Mouse (Mus musculus) embryonic facial prominence, embryonic 12.5 days (tissue): Measurements from ENCODE around the gene Scarf1. TPM values are rescaled to one million over a fixed set of nuclear protein-coding genes. Genes with fewer than 3 reads are reported as not detected.

Experiments
- ATAC-seq: fragments of 200-750 bp; cut with Nextera tagmentation; 2 replicates; pipeline ENCODE4 v1.8.0; 2017; ENCODE audit not compliant: insufficient number of reproducible peaks, insufficient read depth, low FRiP score, low TSS enrichment
- H3K27ac ChIP-seq: fragments of 300-500 bp; sonication (generic); 2 replicates; pipeline ENCODE4 v1.5.1; 2016; ENCODE audit warnings: mild to moderate bottlenecking
- H3K27me3 ChIP-seq: fragments of 300-500 bp; sonication (generic); 2 replicates; pipeline ENCODE4 v1.6.1; 2016; ENCODE audit warnings: mild to moderate bottlenecking, moderate library complexity
- H3K36me3 ChIP-seq: fragments of 300-500 bp; sonication (generic); 2 replicates; pipeline ENCODE4 v1.6.1; 2016; ENCODE audit warnings: mild to moderate bottlenecking
- H3K4me1 ChIP-seq: fragments of 300-500 bp; sonication (generic); 2 replicates; pipeline ENCODE4 v1.6.1; 2016
- H3K4me2 ChIP-seq: fragments of 300-500 bp; sonication (generic); replicated peaks from 2 replicates; pipeline ENCODE4 v1.6.1; 2016; ENCODE audit warnings: mild to moderate bottlenecking, moderate library complexity
- H3K4me3 ChIP-seq: fragments of 300-500 bp; sonication (generic); 2 replicates; pipeline ENCODE4 v1.5.1; 2016; ENCODE audit warnings: mild to moderate bottlenecking
- H3K9ac ChIP-seq: fragments of 300-500 bp; sonication (generic); 2 replicates; pipeline ENCODE4 v1.6.1; 2016; ENCODE audit warnings: mild to moderate bottlenecking, moderate library complexity
- H3K9me3 ChIP-seq: fragments of 300-500 bp; sonication (generic); 2 replicates; pipeline ENCODE4 v1.6.1; 2016; ENCODE audit warnings: mild to moderate bottlenecking, moderate library complexity
- WGBS: fragments of 180-500 bp; shearing (Covaris S2); methylation state at CpG from one replicate; pipeline ENCODE4 v1.1.7; 2016; 5-methylcytosine and 5-hydroxymethylcytosine counted together
- polyA plus RNA-seq: library from polyadenylated mRNA; unstranded; fragments of >200 nt; fragmentation: Nextera tagmentation; extraction: Ambion mirVana; gene quantifications from 2 replicates; pipeline ENCODE4 v1.2.1, GENCODE M21; 2016

Scarf1 gene
- polyA plus RNA-seq, 1 experiment from 2014 or later, result 7.0 TPM

DNA sequence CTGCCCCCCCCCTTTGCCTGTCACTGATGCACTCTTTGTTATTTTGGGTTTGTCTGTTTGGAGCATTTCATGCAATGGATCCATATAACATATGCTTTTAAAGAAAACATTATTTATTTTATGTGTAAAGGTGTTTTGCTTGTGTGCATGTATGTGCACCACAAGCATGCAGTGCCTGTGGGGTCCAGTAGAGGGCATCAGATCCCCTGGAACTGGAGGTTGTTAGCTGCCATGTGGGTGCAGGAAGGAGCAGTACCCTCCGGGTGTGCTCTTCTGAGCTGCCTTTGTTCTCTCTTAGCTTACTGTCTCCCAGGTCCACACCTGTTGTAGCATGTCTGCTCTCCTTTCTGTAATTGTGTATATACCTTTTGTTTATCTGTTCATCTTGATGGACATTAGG, 44.8 kb downstream of the Scarf1 start:
- Histone ChIP-seq H3K36me3 (no peaks in the 10 kb centered on the region), H3K4me2 (no peak overlapping the region), H3K9ac (no peak overlapping the region), H3K27ac (no peak overlapping the region), H3K27me3 (no peaks in the 10 kb centered on the region), H3K4me3 (no peak overlapping the region), H3K4me1 (peaks cover under 1% of the 10 kb centered on the region; the same call in 1 of the 2 replicates), H3K9me3 (no peaks in the 10 kb centered on the region)
- no peak for ATAC-seq
- 85% methylated on average over 1 of the region's 1 CpGs for WGBS

DNA sequence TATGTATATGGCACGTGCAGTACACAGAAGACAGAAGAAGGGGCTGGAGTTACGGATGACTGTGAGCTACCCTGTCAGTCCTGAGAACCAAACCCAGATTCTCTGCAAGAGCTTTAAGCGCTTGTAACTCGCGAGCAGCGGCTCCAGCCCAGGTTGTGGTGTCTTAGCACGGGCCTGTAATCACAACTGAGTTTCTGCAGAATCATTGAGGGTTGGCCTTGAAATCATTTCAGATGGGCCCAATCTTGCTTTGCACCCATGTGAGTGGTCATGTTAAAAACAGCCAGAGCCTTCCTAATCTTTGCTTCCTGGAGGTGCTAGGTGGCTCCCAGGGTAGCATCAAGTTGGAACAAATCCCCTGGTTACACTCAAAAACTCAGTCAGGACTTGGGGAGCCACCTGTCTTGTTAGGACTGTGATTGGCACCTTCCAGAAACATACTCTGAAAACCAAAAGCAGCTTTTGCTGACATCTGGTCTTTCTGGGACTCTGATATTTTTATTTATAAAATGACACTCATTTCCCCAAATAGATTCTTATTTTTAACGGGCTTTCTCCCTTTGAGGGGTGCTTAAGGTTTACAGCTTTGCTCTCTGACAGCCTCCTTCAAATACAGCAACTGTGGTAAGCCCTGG, 46.6 kb downstream of the Scarf1 start:
- Histone ChIP-seq H3K9ac (no peak overlapping the region), H3K4me3 (no peak overlapping the region), H3K4me2 (no peak overlapping the region)

DNA sequence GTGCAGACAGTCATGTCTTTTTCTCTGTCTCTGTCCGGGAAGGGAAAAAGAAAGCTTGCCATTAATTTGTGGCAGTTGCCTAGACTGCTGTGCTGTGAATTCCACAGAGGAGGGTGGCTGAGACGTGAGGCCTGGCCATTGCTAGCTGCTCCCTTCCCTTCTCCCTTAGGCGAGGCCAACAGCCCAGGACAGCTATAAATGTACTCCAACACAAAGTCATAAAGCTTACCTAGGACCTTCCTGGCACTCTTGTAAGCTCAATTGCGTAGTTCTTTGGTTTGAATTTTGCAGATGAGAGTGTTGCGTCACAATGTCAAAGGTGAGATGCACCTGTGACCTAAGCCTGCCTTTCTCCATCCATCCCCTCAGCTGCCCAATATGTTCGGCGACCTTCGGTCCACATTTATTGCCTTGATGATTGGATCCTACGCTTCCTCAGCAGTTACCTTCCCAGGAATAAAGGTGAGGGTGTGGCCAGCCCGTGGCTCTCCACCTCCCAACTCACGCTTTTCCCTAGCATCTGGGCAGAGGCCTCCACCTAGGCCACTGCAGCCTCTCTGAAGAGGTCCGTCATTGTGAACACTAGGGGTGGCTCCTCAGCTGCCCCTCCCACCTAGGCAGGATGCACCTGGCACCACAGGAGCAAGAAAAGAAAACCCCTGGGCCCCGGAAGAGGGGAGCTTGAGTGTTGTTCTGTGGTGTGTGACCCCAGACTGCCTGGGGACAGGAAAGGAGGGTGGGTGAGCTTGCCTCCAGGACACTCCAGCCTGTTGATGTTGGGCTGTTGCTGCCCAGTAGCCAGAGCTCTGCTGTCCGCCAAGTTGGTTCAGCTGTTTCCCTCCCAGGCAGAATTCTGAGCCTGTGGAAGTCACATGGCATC, 47.4 kb downstream of the Scarf1 start:
- no peaks in the 10 kb centered on the region for H3K9me3 ChIP-seq
- H3K4me2 ChIP-seq, result no peak overlapping the region
- H3K9ac ChIP-seq, result no peak overlapping the region
- no peaks in the 10 kb centered on the region for H3K4me1 ChIP-seq
- ATAC-seq, result no peak
- H3K27me3 ChIP-seq, result no peaks in the 10 kb centered on the region
- H3K36me3 ChIP-seq, result no peaks in the 10 kb centered on the region
- 78% methylated on average over 14 of the region's 14 CpGs for WGBS
- H3K27ac ChIP-seq, result 0 out of 2 replicates have a peak overlapping the region, but pooled peaks have one; percentile 25
- no peak overlapping the region for H3K4me3 ChIP-seq

More for the DNA sequence above, 46.6 kb downstream of the Scarf1 start:
- WGBS, result 91% methylated on average over 8 of the region's 8 CpGs
- H3K36me3 ChIP-seq, result no peaks in the 10 kb centered on the region
- H3K27ac ChIP-seq, result no peak overlapping the region
- H3K9me3 ChIP-seq, result no peaks in the 10 kb centered on the region
- ATAC-seq, result no peak
- no peaks in the 10 kb centered on the region for H3K4me1 ChIP-seq
- no peaks in the 10 kb centered on the region for H3K27me3 ChIP-seq

DNA sequence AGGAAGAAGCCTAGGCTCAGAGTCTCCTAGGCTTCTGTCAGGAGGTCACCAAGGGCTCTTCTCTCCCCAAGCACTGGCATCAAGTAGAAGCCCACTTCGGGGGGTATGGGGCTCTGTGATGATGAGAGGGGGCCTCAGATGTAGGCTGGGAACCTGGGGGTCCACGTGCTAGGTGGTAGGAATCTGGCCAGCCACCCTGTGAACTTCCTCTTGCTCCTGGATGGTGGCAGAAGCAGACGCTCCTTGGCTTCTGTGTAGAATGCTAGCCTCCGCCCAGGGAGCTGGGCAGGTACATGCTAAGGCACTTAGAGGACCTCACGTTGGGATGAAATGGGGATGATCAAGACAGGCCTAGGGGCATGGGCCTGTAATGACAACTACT, 48.1 kb downstream of the Scarf1 start:
- Histone ChIP-seq H3K4me3 (no peak overlapping the region), H3K9ac (no peak overlapping the region), H3K4me1 (no peaks in the 10 kb centered on the region), H3K4me2 (no peak overlapping the region), H3K27me3 (no peaks in the 10 kb centered on the region), H3K27ac (no peak overlapping the region), H3K9me3 (no peaks in the 10 kb centered on the region), H3K36me3 (no peaks in the 10 kb centered on the region)
- 79% methylated on average over 5 of the region's 5 CpGs for WGBS
- no peak for ATAC-seq

DNA sequence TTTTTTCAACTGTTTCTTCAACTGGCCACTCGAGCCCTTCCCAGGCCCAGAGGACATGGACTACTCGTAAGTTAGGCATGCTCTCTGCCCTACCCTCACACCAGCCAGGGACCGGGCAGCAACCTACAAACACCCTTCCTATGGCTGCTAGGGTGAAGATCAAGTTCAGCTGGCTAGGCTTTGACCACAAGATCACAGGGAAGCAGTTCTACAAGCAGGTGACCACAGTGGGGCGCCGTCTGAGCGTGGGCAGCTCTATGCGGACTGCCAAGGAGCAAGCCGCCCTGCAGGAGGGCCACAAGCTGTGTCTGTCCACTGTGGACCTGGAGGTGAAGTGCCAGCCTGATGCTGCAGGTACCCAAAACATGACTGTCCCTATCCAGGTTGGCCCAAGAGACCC, 49.5 kb downstream of the Scarf1 start:
- no peaks in the 10 kb centered on the region for H3K9me3 ChIP-seq
- H3K36me3 ChIP-seq, result no peaks in the 10 kb centered on the region
- no peaks in the 10 kb centered on the region for H3K27me3 ChIP-seq
- no peak overlapping the region for H3K27ac ChIP-seq
- H3K4me2 ChIP-seq, result no peak overlapping the region
- no peak overlapping the region for H3K9ac ChIP-seq
- ATAC-seq, result no peak
- 86% methylated on average over 8 of the region's 8 CpGs for WGBS
- no peak overlapping the region for H3K4me3 ChIP-seq
- no peaks in the 10 kb centered on the region for H3K4me1 ChIP-seq

DNA sequence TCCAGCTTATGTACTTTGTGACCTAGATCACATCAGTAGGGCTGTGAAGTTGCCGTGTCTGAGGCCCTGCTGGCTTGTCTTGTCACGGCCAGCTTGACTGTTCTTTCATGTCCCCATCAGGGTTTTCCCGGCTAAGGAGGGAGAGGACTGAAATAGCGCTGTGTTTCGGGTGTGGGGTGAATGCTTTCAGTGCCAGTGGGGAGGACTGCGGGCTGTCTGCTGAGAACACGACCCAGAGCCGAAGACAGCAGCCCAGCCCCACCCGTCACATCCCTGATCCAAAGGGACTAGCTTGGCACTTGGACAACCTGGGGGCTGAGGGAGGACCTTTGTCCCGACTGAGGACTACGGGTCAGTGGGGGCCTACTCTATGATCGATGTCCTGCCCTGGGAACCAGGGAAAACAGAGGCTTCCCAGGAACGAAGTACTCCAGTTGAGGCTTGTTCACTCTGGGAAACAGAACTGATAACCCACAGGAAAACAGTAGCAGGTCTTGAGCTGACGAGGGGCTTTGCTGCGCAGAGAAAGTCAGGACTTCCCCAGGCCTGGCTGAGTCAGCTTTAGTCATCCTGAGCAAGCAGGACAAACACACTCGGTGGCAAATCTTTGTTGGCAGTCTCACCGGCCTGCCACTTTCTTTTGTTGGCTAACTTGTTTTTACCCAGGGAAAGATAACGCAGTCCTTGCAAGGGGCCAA, 50.7 kb downstream of the Scarf1 start:
- no peak overlapping the region for H3K27ac ChIP-seq

DNA sequence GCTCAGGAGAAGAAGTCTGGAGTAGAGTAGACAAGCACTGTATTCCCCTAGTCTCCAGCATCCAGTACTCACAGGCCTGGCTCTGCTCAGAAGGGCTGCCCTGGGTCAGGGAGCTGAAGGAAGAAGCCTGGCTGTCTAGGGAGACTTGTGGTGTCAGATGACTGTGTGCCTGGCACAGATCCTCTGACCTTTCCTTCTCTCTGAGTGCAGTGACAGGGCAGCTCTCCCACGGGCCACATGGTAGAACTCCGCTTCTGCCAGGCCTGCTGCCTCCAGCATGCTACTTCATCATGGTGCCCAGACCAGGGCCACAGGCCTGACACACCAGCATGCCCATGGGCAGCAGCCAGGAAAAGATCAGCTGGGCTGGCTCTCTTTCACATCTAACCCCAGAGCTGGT, 52.5 kb downstream of the Scarf1 start:
- 53% methylated on average over 2 of the region's 2 CpGs for WGBS
- Histone ChIP-seq H3K4me1 (no peaks in the 10 kb centered on the region), H3K9me3 (no peaks in the 10 kb centered on the region), H3K4me2 (no peak overlapping the region), H3K27me3 (no peaks in the 10 kb centered on the region), H3K27ac (no peak overlapping the region), H3K4me3 (no peak overlapping the region), H3K36me3 (no peaks in the 10 kb centered on the region), H3K9ac (no peak overlapping the region)
- no peak for ATAC-seq

More for the DNA sequence above, 50.7 kb downstream of the Scarf1 start:
- H3K9ac ChIP-seq, result no peak overlapping the region
- WGBS, result 77% methylated on average over 18 of the region's 18 CpGs
- H3K4me3 ChIP-seq, result no peak overlapping the region
- H3K4me2 ChIP-seq, result no peak overlapping the region
- H3K4me1 ChIP-seq, result no peaks in the 10 kb centered on the region
- H3K36me3 ChIP-seq, result no peaks in the 10 kb centered on the region
- H3K9me3 ChIP-seq, result no peaks in the 10 kb centered on the region
- no peak for ATAC-seq
- H3K27me3 ChIP-seq, result no peaks in the 10 kb centered on the region

DNA sequence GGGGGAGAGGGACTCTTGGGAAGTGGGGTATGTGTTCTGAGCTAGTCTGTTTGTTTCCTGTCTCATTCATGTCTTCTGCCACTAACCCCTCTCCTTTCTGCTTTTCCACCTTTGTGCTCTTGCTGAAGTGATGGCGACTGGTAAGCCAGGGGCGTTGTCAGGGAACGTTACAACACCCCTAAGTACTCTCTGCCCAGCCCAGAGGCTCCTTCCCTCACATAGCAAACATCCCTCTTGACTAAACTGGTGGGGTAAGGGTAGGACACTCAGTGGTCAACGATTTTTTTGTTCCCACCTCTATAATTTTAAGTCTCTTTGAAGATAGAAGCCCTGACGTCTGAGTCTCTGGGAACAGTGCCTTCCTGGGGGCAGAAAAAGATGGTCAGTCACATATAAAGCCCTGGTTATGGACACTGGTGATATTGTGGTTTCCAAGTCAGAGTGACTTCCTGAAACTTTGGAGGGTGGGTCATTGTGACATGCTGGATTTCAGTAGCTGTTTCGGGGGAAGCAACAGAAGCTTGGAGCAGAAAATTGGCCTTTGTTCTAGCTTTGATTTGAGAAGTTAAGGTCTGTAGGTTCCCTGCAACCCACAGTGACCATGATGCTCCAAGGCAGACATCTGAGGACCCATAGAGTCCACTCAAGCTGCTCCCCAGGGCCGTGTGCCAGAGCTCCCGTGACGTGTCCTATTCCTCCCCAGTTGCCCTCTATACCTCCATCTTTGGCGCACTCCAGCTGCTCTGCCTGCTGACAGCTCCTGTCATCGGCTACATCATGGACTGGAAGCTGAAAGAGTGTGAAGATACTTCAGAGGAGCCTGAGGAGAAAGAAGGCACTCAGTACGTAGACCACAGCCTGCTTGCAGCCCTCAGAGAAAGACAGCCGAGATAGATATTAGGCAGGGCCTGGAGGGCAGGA, 53.2 kb downstream of the Scarf1 start:
- Histone ChIP-seq H3K9ac (no peak overlapping the region), H3K4me2 (no peak overlapping the region), H3K9me3 (no peaks in the 10 kb centered on the region), H3K27me3 (no peaks in the 10 kb centered on the region), H3K4me1 (peaks cover 2% of the 10 kb centered on the region), H3K27ac (no peak overlapping the region), H3K4me3 (no peak overlapping the region), H3K36me3 (no peaks in the 10 kb centered on the region)
- no peak for ATAC-seq
- WGBS, result 80% methylated on average over 13 of the region's 13 CpGs

DNA sequence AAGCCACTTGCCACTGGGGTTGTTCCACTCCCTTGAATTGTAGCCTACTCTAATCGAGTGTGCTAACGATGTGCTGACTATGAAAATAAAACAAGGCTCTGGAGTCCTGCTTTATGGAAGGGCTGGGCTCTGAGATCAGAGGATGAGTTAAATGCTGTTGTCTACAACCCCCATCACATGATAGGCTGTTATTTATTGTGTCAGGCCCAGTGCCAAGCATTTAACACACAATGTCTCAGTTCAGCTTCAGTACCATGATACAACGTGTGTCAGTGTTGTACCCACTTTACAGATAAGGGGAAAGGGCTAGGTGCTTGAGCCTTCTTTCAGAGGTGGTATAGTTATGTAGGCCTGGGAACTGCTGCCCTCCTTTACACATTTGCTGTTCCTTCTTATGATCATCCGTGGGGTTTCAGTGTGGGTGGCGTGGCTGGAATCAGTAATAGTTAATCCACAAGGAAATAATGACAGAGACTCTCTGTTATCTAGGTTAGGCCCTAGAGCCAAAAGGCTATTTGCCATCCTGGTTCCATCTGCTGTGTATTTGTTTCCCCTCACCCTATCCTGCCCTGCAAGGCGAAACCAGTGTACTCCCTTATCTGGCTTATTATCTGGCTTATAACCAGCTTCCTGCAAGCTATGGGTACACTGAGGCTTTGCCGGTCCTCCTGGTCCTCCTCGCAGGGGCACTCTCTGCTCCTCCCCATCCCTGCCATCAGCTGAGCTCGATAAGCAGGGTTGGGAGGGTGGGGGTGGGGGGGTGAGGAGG, 54.2 kb downstream of the Scarf1 start:
- Histone ChIP-seq H3K4me1 (peaks cover 11% of the 10 kb centered on the region), H3K4me2 (no peak overlapping the region), H3K27ac (no peak overlapping the region), H3K36me3 (no peaks in the 10 kb centered on the region), H3K4me3 (no peak overlapping the region), H3K9me3 (no peaks in the 10 kb centered on the region), H3K27me3 (no peaks in the 10 kb centered on the region), H3K9ac (no peak overlapping the region)
- ATAC-seq, result no peak
- 58% methylated on average over 9 of the region's 9 CpGs for WGBS

DNA sequence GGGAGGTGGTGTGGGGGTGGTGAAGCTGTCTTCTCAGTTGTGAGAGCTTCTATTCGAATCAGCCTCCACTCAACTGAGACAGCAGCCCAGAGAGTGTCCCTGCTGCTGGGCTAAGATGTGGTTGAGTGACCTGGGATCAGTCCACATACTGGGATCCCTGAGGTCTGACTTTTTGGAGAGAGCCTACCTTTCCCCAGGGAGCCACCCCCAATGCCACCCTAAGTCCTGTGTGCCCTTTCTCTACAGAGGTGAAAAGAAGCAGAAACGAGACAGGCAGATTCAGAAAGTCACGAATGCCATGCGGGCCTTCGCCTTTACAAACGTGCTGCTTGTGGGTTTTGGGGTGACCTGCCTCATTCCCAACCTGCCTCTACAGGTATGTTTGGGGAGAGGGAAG, 54.8 kb downstream of the Scarf1 start:
- no peak overlapping the region for H3K27ac ChIP-seq
- no peaks in the 10 kb centered on the region for H3K9me3 ChIP-seq
- no peak for ATAC-seq
- H3K4me1 ChIP-seq, result peaks cover 17% of the 10 kb centered on the region
- no peaks in the 10 kb centered on the region for H3K27me3 ChIP-seq
- H3K36me3 ChIP-seq, result no peaks in the 10 kb centered on the region
- no peak overlapping the region for H3K4me3 ChIP-seq
- no peak overlapping the region for H3K9ac ChIP-seq
- WGBS, result 82% methylated on average over 6 of the region's 6 CpGs
- H3K4me2 ChIP-seq, result no peak overlapping the region
